Comparison of ENCODE assay signal across 12 mouse cellular contexts in the genomic region with DNA sequence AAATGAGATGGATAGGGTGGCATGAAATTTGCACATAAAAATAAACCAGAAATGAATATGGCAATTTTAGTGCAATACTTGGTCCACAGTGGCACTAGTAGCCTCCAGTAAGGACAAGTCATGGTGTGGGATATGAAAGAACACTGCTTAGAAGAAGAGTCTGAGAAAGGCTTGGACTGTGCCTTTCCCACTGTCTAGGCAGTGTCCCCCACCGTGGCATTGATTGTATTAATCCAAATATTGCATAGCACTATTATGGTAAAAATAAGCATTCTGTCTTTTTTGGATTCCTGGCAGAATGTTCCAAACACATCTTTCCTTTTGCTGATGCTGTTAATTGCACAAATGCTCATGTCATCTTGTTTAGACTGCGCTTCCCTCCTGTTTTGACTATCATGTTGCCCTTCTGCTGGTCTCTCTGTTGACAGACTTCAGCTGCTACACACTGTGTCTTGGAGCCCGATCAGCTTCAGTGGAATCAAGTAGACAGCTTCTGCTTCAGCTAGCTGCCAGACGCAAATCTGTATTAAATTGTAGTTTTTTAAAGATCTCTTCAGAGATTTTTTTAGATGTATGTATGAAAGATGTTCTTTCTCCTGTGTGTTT.
DNase-seq lines count a peak whose midpoint lies in the region; ATAC-seq and TF ChIP-seq lines count a peak whose summit lies in the region.
"Had no signal": no experiment of that assay in that cellular context is flagged by ENCODE, and none has a peak within 500 bp of the region (broad histone marks: within the 10 kb centered on the region; RNA-seq: fewer than 3 reads in every experiment).

No protein-coding gene starts in this region.

- H3K9me3 ChIP-seq in embryonic facial prominence, embryonic 14.5 days (ENCODE audit: control insufficient read depth, low read length): no peaks in the 10 kb centered on the region
- no peaks in the 10 kb centered on the region for H3K9me3 ChIP-seq in embryonic facial prominence, embryonic 10.5 days
- no peaks in the 10 kb centered on the region for H3K9me3 ChIP-seq in forebrain, postnatal 0 days (ENCODE audit: low read length)
- H3K9me3 ChIP-seq in lung, embryonic 16.5 days (ENCODE audit: control insufficient read depth, low read length): no peaks in the 10 kb centered on the region
- H3K9me3 ChIP-seq in midbrain, embryonic 11.5 days (ENCODE audit: control insufficient read depth, low read length): no peaks in the 10 kb centered on the region
- H3K9me3 ChIP-seq: limb, embryonic 10.5 days had no signal

- H3K4me3 ChIP-seq in embryonic facial prominence, embryonic 14.5 days (ENCODE audit: low read depth, low read length): no peak overlapping the region
- no peak overlapping the region for H3K4me3 ChIP-seq in embryonic facial prominence, embryonic 10.5 days
- no peak overlapping the region for H3K4me3 ChIP-seq in forebrain, postnatal 0 days (ENCODE audit: low read depth, low read length)
- no peak overlapping the region for H3K4me3 ChIP-seq in lung, embryonic 16.5 days (ENCODE audit: low read length)
- H3K4me3 ChIP-seq in midbrain, embryonic 11.5 days (ENCODE audit: low read depth, low read length): no peak overlapping the region
- H3K4me3 ChIP-seq: limb, embryonic 10.5 days; myocyte had no signal

- intact Hi-C loops in left cerebral cortex, postnatal 14 days (cut with DNase I): no loop called here

- H3K4me2 ChIP-seq in embryonic facial prominence, embryonic 14.5 days (ENCODE audit: low read depth, low read length): no peak overlapping the region
- no peak overlapping the region for H3K4me2 ChIP-seq in forebrain, postnatal 0 days (ENCODE audit: low read depth)
- no peak overlapping the region for H3K4me2 ChIP-seq in lung, embryonic 16.5 days (ENCODE audit: low read depth, low read length)
- no peak overlapping the region for H3K4me2 ChIP-seq in midbrain, embryonic 11.5 days

- H3K36me3 ChIP-seq in embryonic facial prominence, embryonic 14.5 days (ENCODE audit: control insufficient read depth, insufficient read depth, low read length): no peaks in the 10 kb centered on the region
- H3K36me3 ChIP-seq in embryonic facial prominence, embryonic 10.5 days (replicated peaks): no peaks in the 10 kb centered on the region
- no peaks in the 10 kb centered on the region for H3K36me3 ChIP-seq in forebrain, postnatal 0 days (ENCODE audit: insufficient read depth)
- no peaks in the 10 kb centered on the region for H3K36me3 ChIP-seq in lung, embryonic 16.5 days (ENCODE audit: control insufficient read depth, insufficient read depth, low read length)
- no peaks in the 10 kb centered on the region for H3K36me3 ChIP-seq in midbrain, embryonic 11.5 days (ENCODE audit: control insufficient read depth, insufficient read depth, low read length)
- H3K36me3 ChIP-seq: limb, embryonic 10.5 days had no signal

- H3K4me1 ChIP-seq in embryonic facial prominence, embryonic 14.5 days (ENCODE audit: control insufficient read depth, insufficient read depth, low read length): no peaks in the 10 kb centered on the region
- no peaks in the 10 kb centered on the region for H3K4me1 ChIP-seq in embryonic facial prominence, embryonic 10.5 days
- H3K4me1 ChIP-seq in forebrain, postnatal 0 days (ENCODE audit: insufficient read depth): no peaks in the 10 kb centered on the region
- peaks cover 3% of the 10 kb centered on the region; the same call in 1 of the 2 replicates for H3K4me1 ChIP-seq in lung, embryonic 16.5 days (replicated peaks; ENCODE audit: control insufficient read depth, insufficient read depth, low read length)
- no peaks in the 10 kb centered on the region for H3K4me1 ChIP-seq in midbrain, embryonic 11.5 days (ENCODE audit: control insufficient read depth, insufficient read depth, low read length)

- DNase-seq in embryonic facial prominence, embryonic 14.5 days (ENCODE audit: low spot score): peak; percentile 29
- DNase-seq in embryonic facial prominence, embryonic 10.5 days (ENCODE audit: low spot score): no peak
- DNase-seq in left cerebral cortex, postnatal 14 days (ENCODE audit: low spot score in 2 of 2): peak; percentile 15 to 17
- DNase-seq in left cerebral cortex, adult 18-20 months (ENCODE audit: low spot score in 2 of 2): no peak
- DNase-seq in forebrain, postnatal 0 days: peak; percentile 82
- no peak for DNase-seq in midbrain, embryonic 11.5 days (ENCODE audit: low spot score, missing footprints)
- DNase-seq: right cerebral cortex, postnatal 14 days; thymus, adult 18-20 months had no signal

- no peaks in the 10 kb centered on the region for H3K27me3 ChIP-seq in embryonic facial prominence, embryonic 14.5 days (replicated peaks; ENCODE audit: control insufficient read depth, insufficient read depth, low read length)
- H3K27me3 ChIP-seq in embryonic facial prominence, embryonic 10.5 days (replicated peaks; ENCODE audit: low read depth, poor library complexity, severe bottlenecking): no peaks in the 10 kb centered on the region
- no peaks in the 10 kb centered on the region for H3K27me3 ChIP-seq in forebrain, postnatal 0 days (ENCODE audit: insufficient read depth, low read length)
- H3K27me3 ChIP-seq in lung, embryonic 16.5 days (ENCODE audit: control insufficient read depth, insufficient read depth, low read depth, low read length): no peaks in the 10 kb centered on the region
- no peaks in the 10 kb centered on the region for H3K27me3 ChIP-seq in midbrain, embryonic 11.5 days (ENCODE audit: control insufficient read depth, insufficient read depth, low read length)

- no peak overlapping the region for H3K27ac ChIP-seq in embryonic facial prominence, embryonic 14.5 days (replicated peaks; ENCODE audit: low read depth, low read length)
- no peak overlapping the region for H3K27ac ChIP-seq in embryonic facial prominence, embryonic 10.5 days (replicated peaks)
- 0 out of 2 replicates have a peak overlapping the region, but pooled peaks have one; percentile 50 for H3K27ac ChIP-seq in forebrain, postnatal 0 days (ENCODE audit: low read depth, low read length)
- H3K27ac ChIP-seq in lung, embryonic 16.5 days (ENCODE audit: low read length): peak overlapping the region; percentile 36; the same call in 1 of the 2 replicates
- H3K27ac ChIP-seq in midbrain, embryonic 11.5 days (ENCODE audit: low read depth, low read length): no peak overlapping the region
- H3K27ac ChIP-seq: limb, embryonic 10.5 days had no signal

- 65% methylated on average over 4 of the region's 4 CpGs for WGBS in embryonic facial prominence, embryonic 14.5 days
- WGBS in embryonic facial prominence, embryonic 10.5 days: 82% methylated on average over 4 of the region's 4 CpGs
- 41% methylated on average over 4 of the region's 4 CpGs for WGBS in forebrain, postnatal 0 days
- WGBS in lung, embryonic 16.5 days: 28% methylated on average over 4 of the region's 4 CpGs
- 82% methylated on average over 4 of the region's 4 CpGs for WGBS in midbrain, embryonic 11.5 days

- no peak for ATAC-seq in embryonic facial prominence, embryonic 14.5 days (ENCODE audit: low read depth)
- peak; percentile 96 for ATAC-seq in forebrain, postnatal 0 days
- ATAC-seq in lung, embryonic 16.5 days (ENCODE audit: low read depth): peak; percentile 97
- no peak for ATAC-seq in midbrain, embryonic 11.5 days (ENCODE audit: low FRiP score)
- no peak for ATAC-seq in cerebellum, adult (ENCODE audit: insufficient number of reproducible peaks, low FRiP score, low TSS enrichment)

- H3K9ac ChIP-seq in embryonic facial prominence, embryonic 14.5 days (ENCODE audit: low read depth, low read length): no peak overlapping the region
- no peak overlapping the region for H3K9ac ChIP-seq in forebrain, postnatal 0 days
- no peak overlapping the region for H3K9ac ChIP-seq in lung, embryonic 16.5 days (ENCODE audit: low read length)
- no peak overlapping the region for H3K9ac ChIP-seq in midbrain, embryonic 11.5 days (ENCODE audit: low read length)

- no peak for TF ChIP-seq CTCF in forebrain, postnatal 0 days (IDR thresholded peaks at IDR 0.05; ENCODE audit: low read depth)

Comparison
In these comparisons a context has a peak if more than half of its experiments do, and no peak if none do; other contexts are left out.
1. DNase-seq: peak in embryonic facial prominence, embryonic 14.5 days (single experiment), left cerebral cortex, postnatal 14 days (2 of 2) and forebrain, postnatal 0 days (single experiment); none in embryonic facial prominence, embryonic 10.5 days (single experiment), left cerebral cortex, adult 18-20 months (0 of 2) and midbrain, embryonic 11.5 days (single experiment).
2. ATAC-seq: peak in forebrain, postnatal 0 days (single experiment) and lung, embryonic 16.5 days (single experiment); none in embryonic facial prominence, embryonic 14.5 days (single experiment), midbrain, embryonic 11.5 days (single experiment) and cerebellum, adult (single experiment).
3. H3K27ac ChIP-seq: peak in forebrain, postnatal 0 days (single experiment) and lung, embryonic 16.5 days (single experiment); none in embryonic facial prominence, embryonic 14.5 days (single experiment), embryonic facial prominence, embryonic 10.5 days (single experiment) and midbrain, embryonic 11.5 days (single experiment).